Mouse (Mus musculus) brain, embryonic 14.5 days (tissue): ENCODE results near the gene Agfg1.

Experiments
- CTCF ChIP-seq: fragments of 200-500 bp; IDR thresholded peaks from 2 replicates; pipeline ENCODE4 v1.5.1; 2012; ENCODE audit warnings: inconsistent platforms, mild to moderate bottlenecking, moderate library complexity, borderline replicate concordance; ENCODE audit not compliant: insufficient read depth, insufficient read length; ENCODE audit errors: extremely low read depth
- POLR2A ChIP-seq: fragments of 200-500 bp; IDR thresholded peaks from 2 replicates; pipeline ENCODE4 v1.6.1; 2012; ENCODE audit warnings: mild to moderate bottlenecking, inconsistent platforms, borderline replicate concordance; ENCODE audit not compliant: poor library complexity, insufficient read depth, insufficient read length, severe bottlenecking; ENCODE audit errors: extremely low read depth

GRCm38 (mm10) chr1:82831547-82832240, 7.6 kb upstream of the Agfg1 start:
- no peak for TF ChIP-seq CTCF
- no peak for TF ChIP-seq POLR2A
